Mouse (Mus musculus) ES-E14 (cell line): ENCODE results near the gene Mrpl54.

Experiments
- CHD2 ChIP-seq: IDR thresholded peaks from 2 replicates; pipeline ENCODE4 v1.6.1; 2014; ENCODE audit warnings: mild to moderate bottlenecking, low read depth, low read length, inconsistent platforms
- HCFC1 ChIP-seq: IDR thresholded peaks from 2 replicates; pipeline ENCODE4 v1.6.1; 2012; ENCODE audit warnings: low read length, inconsistent platforms, borderline replicate concordance; ENCODE audit not compliant: insufficient read depth
- MAFK ChIP-seq: IDR thresholded peaks from 2 replicates; pipeline ENCODE4 v1.6.1; 2014; ENCODE audit warnings: mild to moderate bottlenecking, low read depth, low read length, inconsistent platforms; ENCODE audit not compliant: insufficient read depth
- ZC3H11A ChIP-seq: IDR thresholded peaks from 2 replicates; pipeline ENCODE4 v1.6.1; 2012; ENCODE audit warnings: low read depth, mild to moderate bottlenecking, inconsistent platforms, low read length, borderline replicate concordance
- ZNF384 ChIP-seq: IDR thresholded peaks from 2 replicates; pipeline ENCODE4 v1.6.1; 2012; ENCODE audit warnings: low read depth, low read length, inconsistent platforms

- TF ChIP-seq CHD2 (no peak), MAFK (no peak), ZNF384 (no peak), ZC3H11A (no peak), HCFC1 (no peak)
Measured at GRCm38 (mm10) chr10:81268643-81269412, 2.1 kb upstream of the Mrpl54 start.
